Mouse (Mus musculus): ENCODE results near the gene Srms. TPM values are rescaled to one million over a fixed set of nuclear protein-coding genes. Genes with fewer than 3 reads are reported as not detected.
"Not testable (repeated sequence)": the region's sequence is repeated elsewhere in the genome, so short reads cannot be mapped to it uniquely, and the experiment has no call there.

The Srms gene
- polyA plus RNA-seq, 1 experiment: 7.6 TPM

DNA sequence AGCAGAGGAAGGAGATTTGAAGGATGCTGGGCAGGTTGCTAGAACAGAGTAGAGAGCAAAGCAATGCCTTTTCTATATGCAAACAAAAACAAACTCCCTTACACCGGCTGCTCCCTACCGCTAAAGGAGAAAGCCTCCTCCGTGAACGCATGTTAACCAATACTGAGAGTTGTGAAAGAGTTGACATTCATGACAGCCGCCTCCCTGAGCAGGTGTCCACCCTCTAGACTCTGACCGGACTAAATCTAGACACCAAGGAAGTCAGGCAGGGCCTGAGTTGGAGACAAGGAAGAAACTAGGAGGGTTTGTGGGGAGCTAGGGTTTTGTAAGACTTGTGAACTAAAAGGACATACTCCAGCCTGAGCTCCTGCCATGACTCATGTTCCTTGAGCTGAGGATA is 10.1 kb downstream of the Srms start:
- 58% methylated on average over 6 of the region's 6 CpGs for WGBS
- Histone ChIP-seq H3K4me3 (replicated peaks; ENCODE audit: extremely low read depth, low read depth, low read length) (no peak overlapping the region), H3K4me1 (ENCODE audit: control insufficient read depth, insufficient read depth, low read length) (peaks cover 3% of the 10 kb centered on the region)
- DNase-seq: no peak
- TF ChIP-seq CTCF (IDR thresholded peaks at IDR 0.05; ENCODE audit: insufficient read depth, low read length): no peak

DNA sequence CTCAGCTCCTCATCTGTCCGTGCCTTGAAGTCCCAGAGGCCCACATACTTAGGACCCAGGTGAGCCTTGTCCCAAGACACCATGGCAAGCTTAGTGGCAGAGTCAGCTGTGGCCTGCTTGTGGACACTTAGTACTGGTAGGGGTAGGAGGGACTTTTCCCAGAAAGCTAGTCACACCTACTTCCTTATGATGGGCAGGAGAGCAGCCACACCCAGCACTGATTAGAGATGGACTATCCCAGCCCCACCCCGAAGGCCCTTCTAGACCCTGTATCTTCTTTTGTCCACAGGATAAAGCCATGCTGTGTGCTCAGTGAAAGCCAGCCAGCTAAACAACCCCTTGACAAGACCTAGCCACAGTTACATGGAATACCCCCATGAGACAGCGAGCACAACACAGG is 10.6 kb downstream of the Srms start, which contains the start of gene Ptk6:
Gene Ptk6 (minus strand): TSS at position 368 of the 400 bp plus-strand sequence.
- WGBS: 80% methylated on average over 3 of the region's 3 CpGs
- H3K4me1 ChIP-seq (ENCODE audit: control insufficient read depth, insufficient read depth, low read length): peaks cover 3% of the 10 kb centered on the region
- H3K4me3 ChIP-seq (replicated peaks; ENCODE audit: extremely low read depth, low read depth, low read length): no peak within 1 kb of the TSS
- no peak for TF ChIP-seq CTCF (IDR thresholded peaks at IDR 0.05; ENCODE audit: insufficient read depth, low read length)
- TF ChIP-seq POLR2A (IDR thresholded peaks at IDR 0.05; ENCODE audit: borderline replicate concordance, extremely low read depth, low read depth, low read length): no peak
- DNase-seq: no peak

DNA sequence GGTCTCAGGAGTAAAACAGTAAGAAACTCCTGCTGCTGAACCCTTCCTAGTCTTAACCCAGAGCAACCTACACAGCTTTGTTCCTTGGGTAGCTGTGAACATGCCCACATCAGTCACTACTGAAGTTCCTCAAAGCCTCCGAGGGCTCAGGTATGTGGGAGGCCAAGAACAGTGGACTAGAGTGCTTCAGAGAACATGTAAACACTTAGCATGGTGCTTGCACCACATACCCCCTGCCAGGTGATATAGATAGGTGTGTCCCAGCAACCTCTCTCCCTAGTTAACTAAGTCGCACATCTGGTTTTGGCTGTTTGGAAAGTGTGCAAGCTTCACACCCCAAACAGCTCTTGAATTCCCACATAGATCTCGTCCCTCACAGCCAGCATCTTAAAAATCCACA is 11.4 kb downstream of the Srms start:
- H3K4me1 ChIP-seq (ENCODE audit: control insufficient read depth, insufficient read depth, low read length): peaks cover 3% of the 10 kb centered on the region
- TF ChIP-seq CTCF (IDR thresholded peaks at IDR 0.05; ENCODE audit: insufficient read depth, low read length): no peak
- WGBS: 51% methylated on average over 3 of the region's 3 CpGs
- no peak overlapping the region for H3K4me3 ChIP-seq (replicated peaks; ENCODE audit: extremely low read depth, low read depth, low read length)
- DNase-seq: peak; percentile 40

GRCm38 (mm10) chr2:181196628-181197300 is 16.2 kb downstream of the Srms start:
- 79% methylated on average over 4 of the region's 4 CpGs for WGBS
- DNase-seq: no peak
- Histone ChIP-seq H3K4me1 (ENCODE audit: control insufficient read depth, insufficient read depth, low read length) (no peaks in the 10 kb centered on the region; the same call in 1 of the 2 replicates), H3K4me3 (replicated peaks; ENCODE audit: extremely low read depth, low read depth, low read length) (no peak overlapping the region)
- TF ChIP-seq CTCF (IDR thresholded peaks at IDR 0.05; ENCODE audit: insufficient read depth, low read length) (no peak), POLR2A (IDR thresholded peaks at IDR 0.05; ENCODE audit: borderline replicate concordance, extremely low read depth, low read depth, low read length) (no peak)

GRCm38 (mm10) chr2:181193044-181193443 is 19.9 kb downstream of the Srms start:
- TF ChIP-seq POLR2A (IDR thresholded peaks at IDR 0.05; ENCODE audit: borderline replicate concordance, extremely low read depth, low read depth, low read length): no peak
- TF ChIP-seq CTCF (IDR thresholded peaks at IDR 0.05; ENCODE audit: insufficient read depth, low read length): no peak
- H3K4me1 ChIP-seq (ENCODE audit: control insufficient read depth, insufficient read depth, low read length): peaks cover 4% of the 10 kb centered on the region; the same call in 1 of the 2 replicates
- no peak for DNase-seq
- WGBS: 66% methylated on average over 3 of the region's 3 CpGs
- no peak overlapping the region for H3K4me3 ChIP-seq (replicated peaks; ENCODE audit: extremely low read depth, low read depth, low read length)

GRCm38 (mm10) chr2:181191936-181192335 is 21.0 kb downstream of the Srms start:
- TF ChIP-seq POLR2A (IDR thresholded peaks at IDR 0.05; ENCODE audit: borderline replicate concordance, extremely low read depth, low read depth, low read length) (no peak), CTCF (IDR thresholded peaks at IDR 0.05; ENCODE audit: insufficient read depth, low read length) (no peak)
- no peak for DNase-seq
- Histone ChIP-seq H3K4me3 (replicated peaks; ENCODE audit: extremely low read depth, low read depth, low read length) (no peak overlapping the region), H3K4me1 (ENCODE audit: control insufficient read depth, insufficient read depth, low read length) (peaks cover 4% of the 10 kb centered on the region; the same call in 1 of the 2 replicates)
- 68% methylated on average over 4 of the region's 4 CpGs for WGBS

- not testable (repeated sequence) for H3K4me1 ChIP-seq (ENCODE audit: control insufficient read depth, insufficient read depth, low read length); DNase-seq; H3K4me3 ChIP-seq (replicated peaks; ENCODE audit: extremely low read depth, low read depth, low read length)
- 61% methylated on average over 4 of the region's 4 CpGs for WGBS
These were observed 21.6 kb downstream of the Srms start for GRCm38 (mm10) chr2:181191385-181191784.

- WGBS: 69% methylated on average over 1 of the region's 1 CpGs
- DNase-seq: no peak
- peaks cover 4% of the 10 kb centered on the region; the same call in 1 of the 2 replicates for H3K4me1 ChIP-seq (ENCODE audit: control insufficient read depth, insufficient read depth, low read length)
- no peak overlapping the region for H3K4me3 ChIP-seq (replicated peaks; ENCODE audit: extremely low read depth, low read depth, low read length)
- no peak for TF ChIP-seq POLR2A (IDR thresholded peaks at IDR 0.05; ENCODE audit: borderline replicate concordance, extremely low read depth, low read depth, low read length)
- TF ChIP-seq CTCF (IDR thresholded peaks at IDR 0.05; ENCODE audit: insufficient read depth, low read length): no peak
These were observed 23.7 kb downstream of the Srms start for GRCm38 (mm10) chr2:181189321-181189720.

DNA sequence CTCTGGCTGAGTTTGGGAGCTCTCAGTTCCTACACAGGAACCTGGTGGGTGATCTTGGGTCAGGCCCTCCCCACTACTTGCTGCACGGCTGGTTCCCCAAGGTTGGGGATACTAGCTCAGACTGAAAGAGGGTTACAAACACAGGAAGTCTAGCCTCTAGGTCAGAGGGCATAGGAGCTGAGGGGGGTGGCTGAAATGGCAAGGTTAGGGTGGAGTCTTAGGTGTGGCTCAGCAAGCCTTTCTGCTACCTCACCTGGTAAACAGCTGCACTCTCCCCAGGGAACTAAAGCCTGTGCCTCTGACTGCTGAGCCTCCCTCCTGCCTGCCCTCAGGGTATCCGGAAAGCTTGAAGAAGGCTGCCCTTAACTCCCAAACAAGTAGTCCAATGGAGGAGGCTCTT is 24.3 kb downstream of the Srms start:
- Histone ChIP-seq H3K4me3 (replicated peaks; ENCODE audit: extremely low read depth, low read depth, low read length) (no peak overlapping the region), H3K4me1 (ENCODE audit: control insufficient read depth, insufficient read depth, low read length) (peaks cover 4% of the 10 kb centered on the region; the same call in 1 of the 2 replicates)
- TF ChIP-seq CTCF (IDR thresholded peaks at IDR 0.05; ENCODE audit: insufficient read depth, low read length) (no peak), POLR2A (IDR thresholded peaks at IDR 0.05; ENCODE audit: borderline replicate concordance, extremely low read depth, low read depth, low read length) (peak; percentile 3; the same call in 1 of the 2 replicates)
- WGBS: 21% methylated on average over 2 of the region's 2 CpGs
- DNase-seq: no peak

GRCm38 (mm10) chr2:181187121-181188000 is 25.6 kb downstream of the Srms start, which contains the start of gene Ppdpf:
Ppdpf (plus strand) TSS chr2:181187247.
- TF ChIP-seq CTCF (IDR thresholded peaks at IDR 0.05; ENCODE audit: insufficient read depth, low read length) (0 out of 2 replicates have a peak, but pooled peaks have one; percentile 3), POLR2A (IDR thresholded peaks at IDR 0.05; ENCODE audit: borderline replicate concordance, extremely low read depth, low read depth, low read length) (peak; percentile 83; the same call in 1 of the 2 replicates)
- Histone ChIP-seq H3K4me3 (replicated peaks; ENCODE audit: extremely low read depth, low read depth, low read length) (peak within 1 kb of the TSS; percentile 96), H3K4me1 (ENCODE audit: control insufficient read depth, insufficient read depth, low read length) (peaks cover 4% of the 10 kb centered on the region; the same call in 1 of the 2 replicates)
- WGBS: 1% methylated on average over 64 of the region's 64 CpGs
- DNase-seq: peak; percentile 92
